Mouse (Mus musculus) liver, embryonic 11.5 days (tissue): Measurements from ENCODE around the gene Dock1. TPM values are rescaled to one million over a fixed set of nuclear protein-coding genes. Genes with fewer than 3 reads are reported as not detected.

ENCODE experiments used
- ATAC-seq: fragments of 200-750 bp; cut with Nextera tagmentation; replicated peaks from 2 replicates; pipeline ENCODE4 v1.8.0; 2017; ENCODE audit warnings: moderate number of reproducible peaks, mild to moderate bottlenecking, moderate TSS enrichment, moderate library complexity; ENCODE audit not compliant: low FRiP score
- DNase-seq: peaks from one replicate; pipeline ENCODE4 v3.0.0-alpha.2; 2017; ENCODE audit warnings: low spot score
- H3K27ac ChIP-seq: fragments of 300-500 bp; sonication (generic); 2 replicates; pipeline ENCODE4 v1.5.1; 2014; ENCODE audit warnings: mild to moderate bottlenecking, low read depth, low read length, control low read depth
- H3K27me3 ChIP-seq: fragments of 300-500 bp; sonication (generic); replicated peaks from 2 replicates; pipeline ENCODE4 v1.6.1; 2014; ENCODE audit warnings: low read length, mixed read lengths; ENCODE audit not compliant: control insufficient read depth, insufficient read depth
- H3K36me3 ChIP-seq: fragments of 300-500 bp; sonication (generic); 2 replicates; pipeline ENCODE4 v1.6.1; 2014; ENCODE audit warnings: mild to moderate bottlenecking, low read length, moderate library complexity, mixed read lengths; ENCODE audit not compliant: control insufficient read depth, insufficient read depth
- H3K4me1 ChIP-seq: fragments of 300-500 bp; sonication (generic); replicated peaks from 2 replicates; pipeline ENCODE4 v1.6.1; 2014; ENCODE audit warnings: low read length, mixed read lengths; ENCODE audit not compliant: control insufficient read depth, insufficient read depth
- H3K4me2 ChIP-seq: fragments of 300-500 bp; sonication (generic); 2 replicates; pipeline ENCODE4 v1.6.1; 2014; ENCODE audit warnings: mild to moderate bottlenecking, control low read depth, moderate library complexity
- H3K4me3 ChIP-seq: fragments of 300-500 bp; sonication (generic); 2 replicates; pipeline ENCODE4 v1.5.1; 2014; ENCODE audit warnings: low read depth, low read length, control low read depth
- H3K9ac ChIP-seq: fragments of 300-500 bp; sonication (generic); 2 replicates; pipeline ENCODE4 v1.6.1; 2014; ENCODE audit warnings: low read depth, low read length, control low read depth
- H3K9me3 ChIP-seq: fragments of 300-500 bp; sonication (generic); 2 replicates; pipeline ENCODE4 v1.6.1; 2016; ENCODE audit warnings: low read length, inconsistent platforms, mixed read lengths; ENCODE audit not compliant: control insufficient read depth
- WGBS: fragments of 180-500 bp; shearing (Covaris S2); extraction: QIAGEN DNeasy Blood & Tissue Kit; methylation state at CpG from one replicate; pipeline ENCODE4 v1.1.7; 2014; 5-methylcytosine and 5-hydroxymethylcytosine counted together
- polyA plus RNA-seq: library from polyadenylated mRNA; unstranded; fragments of >200 nt; fragmentation: Nextera tagmentation; extraction: Ambion mirVana; gene quantifications from 2 replicates; pipeline ENCODE4 v1.2.1, GENCODE M21; 2014

The Dock1 gene
- polyA plus RNA-seq, 1 experiment from 2014 or later, result 15.9 TPM

- H3K27me3 ChIP-seq, result no peaks in the 10 kb centered on the region
- no peaks in the 10 kb centered on the region for H3K4me1 ChIP-seq
- H3K27ac ChIP-seq, result no peak overlapping the region
- no peak overlapping the region for H3K4me3 ChIP-seq
- H3K4me2 ChIP-seq, result no peak overlapping the region
- no peak overlapping the region for H3K9ac ChIP-seq
- no peak for DNase-seq
- ATAC-seq, result no peak
- 74% methylated on average over 2 of the region's 2 CpGs for WGBS
- H3K9me3 ChIP-seq, result no peaks in the 10 kb centered on the region
- H3K36me3 ChIP-seq, result no peaks in the 10 kb centered on the region; the same call in 1 of the 2 replicates
These were observed 193.7 kb downstream of the Dock1 start for GRCm38 (mm10) chr7:134864175-134864574.

- H3K4me3 ChIP-seq, result no peak overlapping the region
- no peak overlapping the region for H3K4me2 ChIP-seq
- WGBS, result 79% methylated on average over 3 of the region's 3 CpGs
- DNase-seq (no peak), ATAC-seq (no peak)
- no peaks in the 10 kb centered on the region for H3K4me1 ChIP-seq
- H3K9me3 ChIP-seq, result no peaks in the 10 kb centered on the region
- H3K36me3 ChIP-seq, result no peaks in the 10 kb centered on the region
- no peak overlapping the region for H3K9ac ChIP-seq
- no peaks in the 10 kb centered on the region for H3K27me3 ChIP-seq
- no peak overlapping the region for H3K27ac ChIP-seq
These were observed 202.1 kb downstream of the Dock1 start for GRCm38 (mm10) chr7:134872511-134872910.

- H3K4me2 ChIP-seq, result no peak overlapping the region
- H3K9ac ChIP-seq, result no peak overlapping the region
- H3K36me3 ChIP-seq, result no peaks in the 10 kb centered on the region
- ATAC-seq (no peak), DNase-seq (no peak)
- 78% methylated on average over 7 of the region's 7 CpGs for WGBS
- H3K27me3 ChIP-seq, result no peaks in the 10 kb centered on the region
- H3K4me1 ChIP-seq, result no peaks in the 10 kb centered on the region
- H3K9me3 ChIP-seq, result no peaks in the 10 kb centered on the region
- H3K4me3 ChIP-seq, result no peak overlapping the region
- H3K27ac ChIP-seq, result no peak overlapping the region
These were observed 202.5 kb downstream of the Dock1 start for GRCm38 (mm10) chr7:134872981-134873380.

- DNase-seq (no peak), ATAC-seq (no peak)
- no peaks in the 10 kb centered on the region for H3K9me3 ChIP-seq
- no peak overlapping the region for H3K4me2 ChIP-seq
- no peaks in the 10 kb centered on the region for H3K27me3 ChIP-seq
- no peak overlapping the region for H3K27ac ChIP-seq
- no peak overlapping the region for H3K9ac ChIP-seq
- H3K36me3 ChIP-seq, result no peaks in the 10 kb centered on the region
- WGBS, result 78% methylated on average over 6 of the region's 6 CpGs
- no peaks in the 10 kb centered on the region for H3K4me1 ChIP-seq
- no peak overlapping the region for H3K4me3 ChIP-seq
These were observed 208.5 kb downstream of the Dock1 start for GRCm38 (mm10) chr7:134878985-134879384.

- no peaks in the 10 kb centered on the region for H3K9me3 ChIP-seq
- no peaks in the 10 kb centered on the region for H3K4me1 ChIP-seq
- no peak for DNase-seq
- no peak for ATAC-seq
- no peak overlapping the region for H3K9ac ChIP-seq
- H3K4me3 ChIP-seq, result no peak overlapping the region
- WGBS, result 74% methylated on average over 6 of the region's 6 CpGs
- no peak overlapping the region for H3K4me2 ChIP-seq
- no peak overlapping the region for H3K27ac ChIP-seq
- no peaks in the 10 kb centered on the region for H3K27me3 ChIP-seq
- no peaks in the 10 kb centered on the region for H3K36me3 ChIP-seq
These were observed 210.0 kb downstream of the Dock1 start for GRCm38 (mm10) chr7:134880431-134880830.

GRCm38 (mm10) chr7:134883516-134883915 lies 213.1 kb downstream of the Dock1 start:
- no peaks in the 10 kb centered on the region for H3K27me3 ChIP-seq
- no peaks in the 10 kb centered on the region for H3K4me1 ChIP-seq
- WGBS, result 80% methylated on average over 6 of the region's 6 CpGs
- H3K9me3 ChIP-seq, result no peaks in the 10 kb centered on the region
- ATAC-seq (no peak), DNase-seq (no peak)
- no peak overlapping the region for H3K4me3 ChIP-seq
- no peak overlapping the region for H3K4me2 ChIP-seq
- no peak overlapping the region for H3K9ac ChIP-seq
- H3K36me3 ChIP-seq, result no peaks in the 10 kb centered on the region
- H3K27ac ChIP-seq, result no peak overlapping the region

GRCm38 (mm10) chr7:134892449-134892871 lies 222.0 kb downstream of the Dock1 start:
- Histone ChIP-seq H3K27ac (no peak overlapping the region), H3K27me3 (no peaks in the 10 kb centered on the region), H3K4me3 (no peak overlapping the region), H3K4me1 (no peaks in the 10 kb centered on the region), H3K9me3 (no peaks in the 10 kb centered on the region), H3K36me3 (no peaks in the 10 kb centered on the region), H3K9ac (no peak overlapping the region), H3K4me2 (no peak overlapping the region)
- WGBS, result 91% methylated on average over 13 of the region's 13 CpGs
- no peak for ATAC-seq
- DNase-seq, result no peak

GRCm38 (mm10) chr7:134892972-134893371 lies 222.5 kb downstream of the Dock1 start:
- Histone ChIP-seq H3K4me3 (no peak overlapping the region), H3K27me3 (no peaks in the 10 kb centered on the region), H3K9me3 (no peaks in the 10 kb centered on the region), H3K27ac (no peak overlapping the region), H3K4me2 (no peak overlapping the region), H3K9ac (no peak overlapping the region), H3K4me1 (no peaks in the 10 kb centered on the region), H3K36me3 (no peaks in the 10 kb centered on the region)
- WGBS, result 88% methylated on average over 4 of the region's 4 CpGs
- DNase-seq (no peak), ATAC-seq (no peak)

- Histone ChIP-seq H3K9me3 (no peaks in the 10 kb centered on the region), H3K9ac (no peak overlapping the region), H3K27ac (no peak overlapping the region), H3K4me2 (no peak overlapping the region), H3K4me1 (no peaks in the 10 kb centered on the region), H3K4me3 (no peak overlapping the region), H3K36me3 (no peaks in the 10 kb centered on the region), H3K27me3 (no peaks in the 10 kb centered on the region)
- WGBS, result 72% methylated on average over 2 of the region's 2 CpGs
- no peak for DNase-seq
- no peak for ATAC-seq
These were observed 224.2 kb downstream of the Dock1 start for GRCm38 (mm10) chr7:134894604-134895003.
